Mouse (Mus musculus) lung, postnatal 0 days (tissue): ENCODE results near the gene Foxj2.

Experiments used
- CTCF ChIP-seq: IDR thresholded peaks from 2 replicates; pipeline ENCODE4 v1.5.1; 2016; ENCODE audit warnings: antibody characterized with exemption, mild to moderate bottlenecking
- EP300 ChIP-seq: IDR thresholded peaks from 2 replicates; pipeline ENCODE4 v1.6.1; 2016; ENCODE audit warnings: antibody characterized with exemption, mild to moderate bottlenecking, control low read depth

DNA sequence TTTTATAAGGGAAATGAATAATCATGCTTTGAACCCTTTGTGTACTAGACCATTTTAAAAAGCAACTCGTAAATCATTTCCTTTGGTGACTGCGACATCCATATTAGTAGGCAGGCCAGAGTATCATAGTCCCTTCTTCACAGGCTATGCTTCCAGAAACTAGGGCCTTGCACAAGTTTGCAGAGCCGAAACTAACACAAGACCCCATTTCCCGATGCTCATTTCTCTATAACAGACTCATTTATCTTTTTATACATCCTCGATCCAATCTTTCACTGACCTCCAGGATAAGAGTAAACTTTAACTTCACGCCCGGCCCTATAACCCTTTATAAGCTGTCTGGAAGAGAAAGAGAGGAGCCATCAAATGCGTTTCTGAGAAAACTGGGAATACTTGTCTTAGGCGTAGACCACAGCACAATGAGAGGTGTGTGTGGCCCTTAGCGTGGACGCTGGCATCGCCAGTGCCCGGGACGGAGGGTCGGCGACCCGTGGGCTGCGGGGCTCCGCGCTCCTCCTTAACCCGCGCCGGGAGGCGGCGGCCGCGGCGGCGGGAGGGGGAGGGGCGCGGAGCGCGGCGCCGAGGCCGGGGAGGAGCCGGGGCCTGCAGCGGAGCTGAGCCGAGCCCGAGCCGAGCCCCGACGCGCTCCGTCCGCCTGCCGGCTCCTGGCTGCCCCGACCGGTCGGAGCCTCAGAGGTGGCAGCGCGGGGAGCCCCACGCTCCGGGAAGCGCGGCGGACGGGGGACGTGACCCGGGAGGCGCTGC, at the start of gene Foxj2:
- TF ChIP-seq CTCF (no peak), EP300 (no peak)
